Comparison of ENCODE assay signal across 22 mouse cellular contexts in genomic region chr11:120033473-120033872, GRCm38 (mm10). TPM values are rescaled to one million over a fixed set of nuclear protein-coding genes. Genes with fewer than 3 reads are reported as not detected.
DNase-seq lines count a peak whose midpoint lies in the region; ATAC-seq and TF ChIP-seq lines count a peak whose summit lies in the region.
"Had no signal": no experiment of that assay in that cellular context is flagged by ENCODE, and none has a peak within 500 bp of the region (broad histone marks: within the 10 kb centered on the region; RNA-seq: fewer than 3 reads in every experiment).

No protein-coding gene starts in this region.

- H3K9ac ChIP-seq in intestine, embryonic 14.5 days (ENCODE audit: low read length): no peak overlapping the region
- no peak overlapping the region for H3K9ac ChIP-seq in intestine, postnatal 0 days (ENCODE audit: low read depth, low read length)
- H3K9ac ChIP-seq in midbrain, embryonic 16.5 days (ENCODE audit: low read depth, low read length): no peak overlapping the region
- H3K9ac ChIP-seq in intestine, embryonic 16.5 days (ENCODE audit: low read depth, low read length): no peak overlapping the region
- no peak overlapping the region for H3K9ac ChIP-seq in stomach, embryonic 15.5 days
- H3K9ac ChIP-seq: embryonic facial prominence, embryonic 12.5 days; forebrain, embryonic 12.5 days; heart, embryonic 15.5 days; hindbrain, embryonic 13.5 days; liver, postnatal 0 days had no signal

- DNase-seq in intestine, embryonic 14.5 days (ENCODE audit: low spot score): no peak
- no peak for DNase-seq in midbrain, embryonic 10.5 days (ENCODE audit: low spot score)
- no peak for DNase-seq in urinary bladder, postnatal 36 days (ENCODE audit: low spot score in 2 of 2)
- DNase-seq: adrenal gland, adult 2 months; cerebellum, adult 2 months; cerebellum, postnatal 36 days; gastrocnemius, postnatal 36 days; heart, postnatal 36 days; kidney, adult 11 months; left cerebral cortex, postnatal 4 days; liver, postnatal 0 days; right cerebral cortex, postnatal 14 days; thymus, postnatal 14 days had no signal

- no peak overlapping the region for H3K4me2 ChIP-seq in intestine, embryonic 14.5 days (ENCODE audit: low read length)
- H3K4me2 ChIP-seq in intestine, postnatal 0 days (replicated peaks; ENCODE audit: low read depth): no peak overlapping the region
- H3K4me2 ChIP-seq in midbrain, embryonic 16.5 days (ENCODE audit: low read length): no peak overlapping the region
- no peak overlapping the region for H3K4me2 ChIP-seq in intestine, embryonic 16.5 days (ENCODE audit: low read depth, low read length)
- H3K4me2 ChIP-seq in stomach, embryonic 15.5 days: no peak overlapping the region
- H3K4me2 ChIP-seq: embryonic facial prominence, embryonic 12.5 days; forebrain, embryonic 12.5 days; heart, embryonic 15.5 days; hindbrain, embryonic 13.5 days had no signal

- H3K36me3 ChIP-seq in intestine, embryonic 14.5 days (ENCODE audit: control insufficient read depth, insufficient read depth, low read length): no peaks in the 10 kb centered on the region
- no peaks in the 10 kb centered on the region for H3K36me3 ChIP-seq in intestine, postnatal 0 days (ENCODE audit: control insufficient read depth, insufficient read depth)
- no peaks in the 10 kb centered on the region for H3K36me3 ChIP-seq in midbrain, embryonic 10.5 days
- H3K36me3 ChIP-seq in midbrain, embryonic 16.5 days (ENCODE audit: control insufficient read depth, insufficient read depth, low read length): no peaks in the 10 kb centered on the region
- no peaks in the 10 kb centered on the region for H3K36me3 ChIP-seq in intestine, embryonic 16.5 days (ENCODE audit: control insufficient read depth, insufficient read depth, low read length)
- H3K36me3 ChIP-seq in stomach, embryonic 15.5 days: no peaks in the 10 kb centered on the region
- H3K36me3 ChIP-seq: embryonic facial prominence, embryonic 12.5 days; forebrain, embryonic 12.5 days; heart, embryonic 15.5 days; hindbrain, embryonic 13.5 days had no signal

- ATAC-seq in intestine, embryonic 14.5 days (replicated peaks; ENCODE audit: low FRiP score, low TSS enrichment, low read depth): no peak
- no peak for ATAC-seq in intestine, postnatal 0 days
- no peak for ATAC-seq in midbrain, embryonic 16.5 days
- ATAC-seq in intestine, embryonic 16.5 days: no peak
- ATAC-seq in stomach, embryonic 15.5 days (ENCODE audit: insufficient read depth, low FRiP score, low read depth): no peak
- ATAC-seq: liver, postnatal 0 days had no signal

- peak overlapping the region; percentile 62; the same call in 1 of the 2 replicates for H3K27ac ChIP-seq in intestine, embryonic 14.5 days (ENCODE audit: low read depth)
- no peak overlapping the region for H3K27ac ChIP-seq in intestine, postnatal 0 days (ENCODE audit: low read depth, low read length)
- peak overlapping the region; percentile 50; the same call in 1 of the 2 replicates for H3K27ac ChIP-seq in midbrain, embryonic 10.5 days (replicated peaks)
- H3K27ac ChIP-seq in midbrain, embryonic 16.5 days (ENCODE audit: low read length): no peak overlapping the region
- peak overlapping the region; percentile 39 for H3K27ac ChIP-seq in intestine, embryonic 16.5 days (ENCODE audit: low read length)
- peak overlapping the region; percentile 14 for H3K27ac ChIP-seq in stomach, embryonic 15.5 days
- H3K27ac ChIP-seq: embryonic facial prominence, embryonic 12.5 days; heart, embryonic 15.5 days; hindbrain, embryonic 13.5 days had no signal

- H3K4me3 ChIP-seq in intestine, embryonic 14.5 days (ENCODE audit: low read depth, low read length): no peak overlapping the region
- no peak overlapping the region for H3K4me3 ChIP-seq in intestine, postnatal 0 days (ENCODE audit: low read depth, low read length)
- H3K4me3 ChIP-seq in midbrain, embryonic 10.5 days: no peak overlapping the region
- no peak overlapping the region for H3K4me3 ChIP-seq in midbrain, embryonic 16.5 days (ENCODE audit: low read depth, low read length)
- no peak overlapping the region for H3K4me3 ChIP-seq in intestine, embryonic 16.5 days (ENCODE audit: low read length)
- H3K4me3 ChIP-seq in stomach, embryonic 15.5 days (replicated peaks): no peak overlapping the region
- H3K4me3 ChIP-seq: embryonic facial prominence, embryonic 12.5 days; forebrain, embryonic 12.5 days; heart, embryonic 15.5 days; hindbrain, embryonic 13.5 days had no signal

- 75% methylated on average over 3 of the region's 3 CpGs for WGBS in intestine, embryonic 14.5 days
- 78% methylated on average over 3 of the region's 3 CpGs for WGBS in intestine, postnatal 0 days
- WGBS in midbrain, embryonic 10.5 days: 65% methylated on average over 3 of the region's 3 CpGs
- WGBS in midbrain, embryonic 16.5 days: 68% methylated on average over 3 of the region's 3 CpGs
- 79% methylated on average over 3 of the region's 3 CpGs for WGBS in intestine, embryonic 16.5 days
- WGBS in stomach, embryonic 15.5 days: 71% methylated on average over 3 of the region's 3 CpGs

- no peaks in the 10 kb centered on the region for H3K9me3 ChIP-seq in intestine, embryonic 14.5 days (ENCODE audit: control insufficient read depth, low read length)
- no peaks in the 10 kb centered on the region for H3K9me3 ChIP-seq in intestine, postnatal 0 days (ENCODE audit: control insufficient read depth)
- no peaks in the 10 kb centered on the region for H3K9me3 ChIP-seq in midbrain, embryonic 10.5 days (replicated peaks)
- H3K9me3 ChIP-seq in midbrain, embryonic 16.5 days (replicated peaks; ENCODE audit: control insufficient read depth, low read length, poor library complexity, severe bottlenecking): no peaks in the 10 kb centered on the region
- no peaks in the 10 kb centered on the region for H3K9me3 ChIP-seq in intestine, embryonic 16.5 days (ENCODE audit: control insufficient read depth, low read length)
- H3K9me3 ChIP-seq in stomach, embryonic 15.5 days: no peaks in the 10 kb centered on the region
- H3K9me3 ChIP-seq: embryonic facial prominence, embryonic 12.5 days; forebrain, embryonic 12.5 days; heart, embryonic 15.5 days; hindbrain, embryonic 13.5 days had no signal

- peaks cover 21% of the 10 kb centered on the region for H3K4me1 ChIP-seq in intestine, embryonic 14.5 days (replicated peaks; ENCODE audit: control insufficient read depth, insufficient read depth, low read length)
- 0 out of 2 replicates have a peak, but pooled peaks cover 3% of the 10 kb centered on the region for H3K4me1 ChIP-seq in intestine, postnatal 0 days (replicated peaks; ENCODE audit: control insufficient read depth, insufficient read depth, low read length)
- H3K4me1 ChIP-seq in midbrain, embryonic 10.5 days: peaks cover 53% of the 10 kb centered on the region
- H3K4me1 ChIP-seq in midbrain, embryonic 16.5 days (ENCODE audit: control insufficient read depth, insufficient read depth, low read length): no peaks in the 10 kb centered on the region
- H3K4me1 ChIP-seq in intestine, embryonic 16.5 days (ENCODE audit: control insufficient read depth, insufficient read depth, low read length): peaks cover 24% of the 10 kb centered on the region
- peaks cover 24% of the 10 kb centered on the region for H3K4me1 ChIP-seq in stomach, embryonic 15.5 days

- no peaks in the 10 kb centered on the region for H3K27me3 ChIP-seq in intestine, embryonic 14.5 days (replicated peaks; ENCODE audit: control insufficient read depth, insufficient read depth, low read length)
- H3K27me3 ChIP-seq in intestine, postnatal 0 days (replicated peaks; ENCODE audit: control insufficient read depth, insufficient read depth, low read length): no peaks in the 10 kb centered on the region
- no peaks in the 10 kb centered on the region for H3K27me3 ChIP-seq in midbrain, embryonic 10.5 days (ENCODE audit: low read depth, poor library complexity, severe bottlenecking)
- H3K27me3 ChIP-seq in midbrain, embryonic 16.5 days (ENCODE audit: control insufficient read depth, insufficient read depth, low read depth, low read length): no peaks in the 10 kb centered on the region
- H3K27me3 ChIP-seq in intestine, embryonic 16.5 days (replicated peaks; ENCODE audit: control insufficient read depth, insufficient read depth, low read length): no peaks in the 10 kb centered on the region
- H3K27me3 ChIP-seq in stomach, embryonic 15.5 days (replicated peaks): no peaks in the 10 kb centered on the region
- H3K27me3 ChIP-seq: embryonic facial prominence, embryonic 12.5 days; forebrain, embryonic 12.5 days; heart, embryonic 15.5 days; hindbrain, embryonic 13.5 days had no signal

- TF ChIP-seq CTCF in intestine, postnatal 0 days (IDR thresholded peaks at IDR 0.05; ENCODE audit: low read depth): no peak

RNA-seq across cellular contexts. Expression of gene Aatk, which starts 13.5 kb away (rescaled TPM):
- 4.2 and 4.5 TPM in 2 replicates for polyA plus RNA-seq in intestine, embryonic 14.5 days (2014; fragmentation: Nextera tagmentation; extraction: Ambion mirVana)
- 1.6 and 1.7 TPM in 2 replicates for polyA plus RNA-seq in intestine, postnatal 0 days (2015; fragmentation: Nextera tagmentation; extraction: Ambion mirVana)
- 1.2 and 1.9 TPM in 2 replicates for polyA plus RNA-seq in midbrain, embryonic 10.5 days (2016; fragmentation: Nextera tagmentation; extraction: Ambion mirVana)
- polyA plus RNA-seq in midbrain, embryonic 16.5 days (2015; fragmentation: Nextera tagmentation; extraction: Ambion mirVana): 42.3 and 46.5 TPM in 2 replicates
- 1.7 and 2.3 TPM in 2 replicates for polyA plus RNA-seq in intestine, embryonic 16.5 days (2015; fragmentation: Nextera tagmentation; extraction: Ambion mirVana)
- 3.8 and 4.5 TPM in 2 replicates for polyA plus RNA-seq in stomach, embryonic 15.5 days (2015; fragmentation: Nextera tagmentation; extraction: Ambion mirVana)
- polyA plus RNA-seq: C2C12 had no signal

RNA-seq across cellular contexts. Expression of gene Cep131, which starts 53.2 kb away (rescaled TPM):
- 21.8 and 23.6 TPM in 2 replicates for polyA plus RNA-seq in intestine, embryonic 14.5 days (2014; fragmentation: Nextera tagmentation; extraction: Ambion mirVana)
- polyA plus RNA-seq in intestine, postnatal 0 days (2015; fragmentation: Nextera tagmentation; extraction: Ambion mirVana): 4.8 and 5.6 TPM in 2 replicates
- polyA plus RNA-seq in midbrain, embryonic 10.5 days (2016; fragmentation: Nextera tagmentation; extraction: Ambion mirVana): 38.1 and 45.9 TPM in 2 replicates
- polyA plus RNA-seq in midbrain, embryonic 16.5 days (2015; fragmentation: Nextera tagmentation; extraction: Ambion mirVana): 29.5 and 30.4 TPM in 2 replicates
- polyA plus RNA-seq in intestine, embryonic 16.5 days (2015; fragmentation: Nextera tagmentation; extraction: Ambion mirVana): 12.0 and 12.2 TPM in 2 replicates
- 21.6 and 25.1 TPM in 2 replicates for polyA plus RNA-seq in stomach, embryonic 15.5 days (2015; fragmentation: Nextera tagmentation; extraction: Ambion mirVana)

Comparison
In these comparisons a context has a peak if more than half of its experiments do, and no peak if none do; other contexts are left out.
1. H3K27ac ChIP-seq: peak in intestine, embryonic 14.5 days (single experiment), midbrain, embryonic 10.5 days (single experiment), intestine, embryonic 16.5 days (single experiment) and stomach, embryonic 15.5 days (single experiment); none in intestine, postnatal 0 days (single experiment) and midbrain, embryonic 16.5 days (single experiment).